Mouse (Mus musculus): ENCODE measurements around the gene Gdnf.

- TF ChIP-seq CTCF (IDR thresholded peaks at IDR 0.05) (no peak), EP300 (IDR thresholded peaks at IDR 0.05) (no peak)
Measured at GRCm38 (mm10) chr15:7811253-7811625, 593 bp downstream of the Gdnf start.
